Mouse (Mus musculus): Measurements from ENCODE around the gene Gm10277. TPM values are rescaled to one million over a fixed set of nuclear protein-coding genes. Genes with fewer than 3 reads are reported as not detected.

The Gm10277 gene
- polyA plus RNA-seq (2012; fragmentation: generic; extraction: Trizol), result under 1 TPM; 0.30 to 0.79 TPM

DNA sequence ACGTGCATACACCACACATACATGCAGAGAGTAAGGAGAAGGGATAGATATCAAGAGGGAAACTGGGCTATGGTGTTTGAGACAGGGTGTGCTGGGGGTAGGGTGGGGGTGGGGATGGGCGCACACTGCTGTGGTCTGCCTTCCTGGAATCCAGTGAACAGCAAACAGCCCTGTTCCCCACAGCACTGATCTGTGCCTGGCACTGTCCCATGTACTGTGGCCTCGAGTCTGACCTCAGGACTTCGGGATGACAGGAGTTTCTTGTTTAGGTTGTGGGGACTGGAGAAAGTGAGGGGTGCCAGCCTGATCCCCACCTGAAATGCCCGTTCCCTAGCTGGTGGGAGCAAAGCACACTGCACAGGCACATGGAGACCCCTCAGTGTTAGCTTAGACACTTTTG lies at the start of gene Gm10277:
TSS of gene Gm10277 (minus strand) at position 41 of the 400 bp plus-strand sequence.

DNA sequence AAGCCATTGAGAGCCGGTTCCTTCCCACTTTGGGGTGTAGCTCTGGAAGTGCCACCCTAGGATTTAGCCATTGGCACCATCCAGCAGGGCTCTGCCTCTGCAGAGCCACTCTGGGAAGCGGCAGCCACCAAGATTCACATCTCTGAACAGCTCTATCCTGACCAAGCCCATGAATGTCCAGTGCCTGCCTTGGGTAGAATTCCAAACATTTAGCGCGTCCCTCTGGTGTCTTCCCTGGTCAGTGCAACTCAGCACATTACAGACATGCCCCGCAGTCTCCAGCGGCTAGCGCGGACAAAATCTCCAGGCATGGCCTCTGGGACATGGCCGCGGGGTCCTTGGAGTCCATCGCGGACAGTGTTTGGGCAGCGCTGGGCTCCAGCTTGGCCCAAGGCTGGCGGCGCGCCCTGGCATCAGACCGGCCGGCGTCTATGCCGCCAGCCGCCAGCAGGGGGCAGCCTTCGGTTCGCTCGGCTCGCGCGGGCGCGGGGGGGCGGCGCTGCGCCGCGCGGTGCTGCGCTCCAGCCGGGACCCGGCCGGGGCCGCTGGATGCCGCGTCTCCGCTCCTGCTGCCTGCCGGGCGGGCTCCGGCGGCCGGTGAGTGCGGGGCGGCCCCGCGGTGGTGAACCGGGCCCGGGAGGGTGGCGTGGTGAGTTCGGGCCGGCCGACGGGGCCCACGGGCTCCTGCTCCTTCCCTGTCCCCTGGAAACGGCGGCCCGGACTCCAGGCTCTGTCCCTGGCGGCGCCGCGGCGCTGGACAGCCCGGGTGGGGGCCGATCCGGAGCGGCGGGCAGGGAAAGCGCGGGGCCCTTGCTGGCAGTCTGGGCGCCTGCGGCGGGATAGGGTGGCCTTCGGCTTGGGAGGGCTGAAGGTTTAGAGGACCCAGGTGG lies 24.5 kb downstream of the Gm10277 start, which contains the start of gene Myo18a:
TSS of gene Myo18a (plus strand) at position 464 of the 890 bp plus-strand sequence.

Other genes with a start within 250 kb of the Gm10277 start
- 1 to 10 TPM in 1 of 2 experiments, under 1 TPM in 1; 0.32 to 2.7 TPM for gene Taok1, start 179.9 kb downstream of the Gm10277 start, polyA plus RNA-seq (2012; fragmentation: generic; extraction: Trizol)
- gene Nufip2, start 101.6 kb downstream of the Gm10277 start, polyA plus RNA-seq (2012; fragmentation: generic; extraction: Trizol), result 1 to 10 TPM in 1 of 2 experiments, under 1 TPM in 1; 0.84 to 3.9 TPM
- gene Cryba1, start 62.5 kb downstream of the Gm10277 start, polyA plus RNA-seq (2012; fragmentation: generic; extraction: Trizol), result not detected
- gene Myo18a, start 24.5 kb downstream of the Gm10277 start, polyA plus RNA-seq (2012; fragmentation: generic; extraction: Trizol), result 10 to 100 TPM; 15.9 to 48.2 TPM
- gene Pipox, start 106.3 kb upstream of the Gm10277 start, polyA plus RNA-seq (2012; fragmentation: generic; extraction: Trizol), result 1 to 10 TPM in 1 of 2 experiments, under 1 TPM in 1; 0.05 to 4.8 TPM
- gene Sez6, start 143.1 kb upstream of the Gm10277 start, polyA plus RNA-seq (2012; fragmentation: generic; extraction: Trizol), result not detected
- gene Phf12, start 195.0 kb upstream of the Gm10277 start, polyA plus RNA-seq (2012; fragmentation: generic; extraction: Trizol), result 10 to 100 TPM in 1 of 2 experiments, 1 to 10 TPM in 1; 7.7 to 27.1 TPM
- 10 to 100 TPM; 14.3 to 26.1 TPM for gene Dhrs13, start 244.5 kb upstream of the Gm10277 start, polyA plus RNA-seq (2012; fragmentation: generic; extraction: Trizol)